Mouse (Mus musculus) embryonic facial prominence, embryonic 15.5 days (tissue): ENCODE results near the gene Sod1. TPM values are rescaled to one million over a fixed set of nuclear protein-coding genes. Genes with fewer than 3 reads are reported as not detected.

Experiments
- ATAC-seq: fragments of 200-750 bp; cut with Nextera tagmentation; 2 replicates; pipeline ENCODE4 v1.8.0; 2017; ENCODE audit warnings: low read depth, moderate TSS enrichment; ENCODE audit not compliant: insufficient number of reproducible peaks, low FRiP score, low TSS enrichment
- H3K27ac ChIP-seq: fragments of 300-500 bp; sonication (generic); replicated peaks from 2 replicates; pipeline ENCODE4 v1.5.1; 2015; ENCODE audit warnings: mild to moderate bottlenecking, inconsistent platforms
- H3K27me3 ChIP-seq: fragments of 300-500 bp; sonication (generic); 2 replicates; pipeline ENCODE4 v1.6.1; 2015; ENCODE audit warnings: inconsistent platforms
- H3K36me3 ChIP-seq: fragments of 300-500 bp; sonication (generic); 2 replicates; pipeline ENCODE4 v1.6.1; 2015; ENCODE audit warnings: mild to moderate bottlenecking, inconsistent platforms
- H3K4me1 ChIP-seq: fragments of 300-500 bp; sonication (generic); 2 replicates; pipeline ENCODE4 v1.6.1; 2015; ENCODE audit warnings: inconsistent platforms
- H3K4me2 ChIP-seq: fragments of 300-500 bp; sonication (generic); replicated peaks from 2 replicates; pipeline ENCODE4 v1.6.1; 2015; ENCODE audit warnings: mild to moderate bottlenecking, inconsistent platforms
- H3K4me3 ChIP-seq: fragments of 300-500 bp; sonication (generic); replicated peaks from 2 replicates; pipeline ENCODE4 v1.5.1; 2015; ENCODE audit warnings: mild to moderate bottlenecking, inconsistent platforms
- H3K9ac ChIP-seq: fragments of 300-500 bp; sonication (generic); 2 replicates; pipeline ENCODE4 v1.6.1; 2015; ENCODE audit warnings: inconsistent platforms
- H3K9me3 ChIP-seq: fragments of 300-500 bp; sonication (generic); replicated peaks from 2 replicates; pipeline ENCODE4 v1.6.1; 2016; ENCODE audit warnings: inconsistent platforms
- WGBS: fragments of 180-500 bp; shearing (Covaris S2); methylation state at CpG from one replicate; pipeline ENCODE4 v1.1.7; 2015; 5-methylcytosine and 5-hydroxymethylcytosine counted together
- polyA plus RNA-seq: library from polyadenylated mRNA; unstranded; fragments of >200 nt; fragmentation: Nextera tagmentation; extraction: Ambion mirVana; gene quantifications from 2 replicates; pipeline ENCODE4 v1.2.1, GENCODE M21; 2015

The Sod1 gene
- polyA plus RNA-seq, 1 experiment from 2014 or later: 973 TPM

DNA sequence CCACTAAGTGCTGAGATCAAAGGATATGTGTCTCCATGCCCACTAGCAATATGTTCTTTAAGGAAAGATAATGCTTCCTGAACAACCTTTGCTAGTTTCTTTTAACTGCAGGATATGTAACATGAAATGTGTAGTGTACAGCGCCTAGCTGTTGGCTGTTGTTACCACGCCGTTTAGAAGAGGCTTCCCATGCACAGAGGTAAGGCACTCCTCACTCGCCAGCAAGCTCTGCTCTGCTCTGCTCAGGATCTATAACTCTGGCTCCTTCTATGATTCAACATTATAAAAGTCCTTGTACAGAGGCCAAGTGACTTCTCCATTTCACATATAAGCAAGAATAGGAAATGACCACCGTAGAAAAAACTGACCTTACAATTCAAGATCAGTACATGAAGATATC, 39.1 kb downstream of the Sod1 start:
- Histone ChIP-seq H3K4me3 (no peak overlapping the region), H3K36me3 (peaks cover 53% of the 10 kb centered on the region), H3K9ac (no peak overlapping the region), H3K27ac (no peak overlapping the region), H3K27me3 (no peaks in the 10 kb centered on the region), H3K4me1 (no peaks in the 10 kb centered on the region), H3K4me2 (no peak overlapping the region), H3K9me3 (no peaks in the 10 kb centered on the region)
- 81% methylated on average over 5 of the region's 5 CpGs for WGBS
- no peak for ATAC-seq

DNA sequence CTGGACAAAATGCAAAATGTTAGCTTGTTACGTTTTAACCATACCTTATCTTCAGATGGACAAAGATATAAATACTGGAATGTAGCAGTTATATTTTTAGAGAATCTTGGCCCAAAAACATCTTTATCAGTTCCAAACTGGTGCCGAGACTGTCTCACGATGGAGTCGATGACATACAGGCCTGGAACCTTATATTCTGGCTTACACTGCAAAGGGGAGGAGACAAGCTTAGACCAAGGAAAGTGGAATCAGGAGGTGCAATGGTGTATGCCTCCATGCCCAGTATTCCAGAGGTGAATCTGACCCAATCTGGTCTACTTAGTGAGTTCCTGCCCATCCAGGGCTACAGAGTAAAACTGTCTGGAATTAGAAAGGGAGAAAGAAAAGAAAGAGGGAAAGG, 39.5 kb downstream of the Sod1 start:
- no peak for ATAC-seq
- WGBS: 88% methylated on average over 4 of the region's 4 CpGs
- no peak overlapping the region for H3K9ac ChIP-seq
- no peaks in the 10 kb centered on the region for H3K4me1 ChIP-seq
- H3K4me3 ChIP-seq: no peak overlapping the region
- peaks cover 48% of the 10 kb centered on the region for H3K36me3 ChIP-seq
- no peaks in the 10 kb centered on the region for H3K27me3 ChIP-seq
- H3K27ac ChIP-seq: no peak overlapping the region
- H3K9me3 ChIP-seq: no peaks in the 10 kb centered on the region
- H3K4me2 ChIP-seq: no peak overlapping the region

DNA sequence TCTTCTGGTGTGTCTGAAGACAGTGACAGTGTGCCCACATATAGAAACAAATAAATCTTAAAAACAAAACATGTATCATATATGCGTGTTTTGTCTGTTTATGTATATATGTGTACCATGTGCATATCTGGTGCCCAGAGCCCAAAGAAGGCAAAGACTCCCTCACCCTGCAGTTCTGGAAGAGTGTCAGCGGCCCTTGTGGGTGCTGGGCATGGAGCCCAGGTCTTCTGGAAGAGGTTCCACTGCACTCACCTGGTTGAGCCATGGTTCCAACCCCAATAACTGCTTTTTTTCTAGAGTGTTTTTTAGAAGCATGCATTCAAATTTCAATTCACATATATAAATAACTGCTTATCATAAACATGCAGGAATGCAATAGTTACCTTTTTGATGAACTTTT, 41.2 kb downstream of the Sod1 start:
- Histone ChIP-seq H3K4me3 (no peak overlapping the region), H3K9me3 (no peaks in the 10 kb centered on the region), H3K4me2 (no peak overlapping the region), H3K4me1 (peaks cover 2% of the 10 kb centered on the region; the same call in 1 of the 2 replicates), H3K36me3 (peaks cover 38% of the 10 kb centered on the region), H3K27ac (no peak overlapping the region), H3K27me3 (no peaks in the 10 kb centered on the region), H3K9ac (no peak overlapping the region)
- 94% methylated on average over 2 of the region's 2 CpGs for WGBS
- ATAC-seq: no peak

DNA sequence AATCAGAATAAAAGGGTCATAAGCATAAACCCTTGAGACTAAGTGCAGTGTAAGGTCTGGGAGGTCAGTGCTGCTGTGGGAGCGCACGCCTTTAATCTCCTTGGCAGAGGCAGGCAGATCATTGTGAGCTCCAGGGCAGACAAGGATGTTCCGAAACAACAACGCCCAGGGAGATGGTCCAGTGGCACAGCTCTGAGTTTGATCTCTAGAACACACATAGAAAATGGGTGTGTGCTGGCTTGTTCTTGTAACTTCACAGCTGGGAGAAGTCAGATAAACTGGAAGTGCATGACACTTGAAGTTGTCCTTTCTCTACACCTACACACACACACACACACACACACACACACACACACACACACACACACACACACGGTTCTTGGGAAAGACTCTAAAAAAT, 43.5 kb downstream of the Sod1 start:
- WGBS: 82% methylated on average over 5 of the region's 5 CpGs
- peaks cover 21% of the 10 kb centered on the region for H3K36me3 ChIP-seq
- ATAC-seq: no peak

DNA sequence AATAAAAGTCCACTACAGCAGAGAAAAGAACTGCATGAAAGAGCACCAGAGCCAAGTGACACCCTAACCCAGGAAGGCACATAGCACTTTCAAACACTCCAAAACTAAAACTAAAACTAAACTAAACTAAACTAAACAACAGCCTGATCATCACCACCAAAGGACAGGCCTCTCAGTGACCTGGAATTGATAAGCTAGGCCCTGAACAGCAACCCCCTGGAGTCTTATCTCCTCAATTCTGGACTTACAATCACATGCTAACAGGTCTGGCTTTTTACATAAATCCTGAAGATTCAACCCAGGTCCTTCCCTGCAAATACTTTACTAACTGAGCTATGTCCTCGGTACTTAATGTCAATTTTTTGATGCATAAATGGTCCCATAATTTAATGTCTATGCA, 44.6 kb downstream of the Sod1 start:
- no peaks in the 10 kb centered on the region for H3K9me3 ChIP-seq

More for the DNA sequence above, 43.5 kb downstream of the Sod1 start:
- Histone ChIP-seq H3K4me2 (no peak overlapping the region), H3K4me3 (no peak overlapping the region), H3K4me1 (peaks cover 2% of the 10 kb centered on the region; the same call in 1 of the 2 replicates), H3K27me3 (no peaks in the 10 kb centered on the region), H3K9ac (no peak overlapping the region), H3K27ac (no peak overlapping the region), H3K9me3 (no peaks in the 10 kb centered on the region)

DNA sequence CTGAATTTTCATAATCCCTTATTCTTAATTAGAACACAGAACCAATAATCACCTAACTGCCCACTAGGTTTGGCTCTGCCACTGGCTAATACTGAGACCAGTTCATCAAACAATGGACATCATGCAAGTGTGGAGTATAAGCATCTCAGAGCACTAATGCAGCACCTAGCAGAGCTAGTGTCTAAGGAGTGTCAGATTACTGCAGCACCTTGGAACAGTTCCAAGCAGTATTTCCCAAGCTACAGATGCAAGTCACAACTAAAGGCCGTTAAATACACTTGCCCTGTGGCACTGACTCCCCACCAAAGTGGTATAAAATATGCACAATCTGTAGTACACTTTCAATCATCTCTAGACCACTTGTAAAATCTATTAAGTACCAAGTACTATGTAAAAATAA, 46.0 kb downstream of the Sod1 start:
- H3K4me3 ChIP-seq: no peak overlapping the region
- no peaks in the 10 kb centered on the region for H3K27me3 ChIP-seq
- 19% methylated on average over 1 of the region's 1 CpGs for WGBS
- H3K27ac ChIP-seq: no peak overlapping the region
- peaks cover 3% of the 10 kb centered on the region; the same call in 1 of the 2 replicates for H3K36me3 ChIP-seq
- ATAC-seq: no peak
- peaks cover 2% of the 10 kb centered on the region; the same call in 1 of the 2 replicates for H3K4me1 ChIP-seq
- H3K9ac ChIP-seq: no peak overlapping the region
- no peak overlapping the region for H3K4me2 ChIP-seq
- no peaks in the 10 kb centered on the region for H3K9me3 ChIP-seq

More for the DNA sequence above, 44.6 kb downstream of the Sod1 start:
- H3K36me3 ChIP-seq: peaks cover 11% of the 10 kb centered on the region; the same call in 1 of the 2 replicates
- WGBS: 83% methylated on average over 1 of the region's 1 CpGs
- no peak overlapping the region for H3K4me3 ChIP-seq
- H3K4me1 ChIP-seq: peaks cover 2% of the 10 kb centered on the region; the same call in 1 of the 2 replicates
- no peaks in the 10 kb centered on the region for H3K27me3 ChIP-seq
- no peak overlapping the region for H3K4me2 ChIP-seq
- H3K27ac ChIP-seq: no peak overlapping the region
- no peak overlapping the region for H3K9ac ChIP-seq
- no peak for ATAC-seq

DNA sequence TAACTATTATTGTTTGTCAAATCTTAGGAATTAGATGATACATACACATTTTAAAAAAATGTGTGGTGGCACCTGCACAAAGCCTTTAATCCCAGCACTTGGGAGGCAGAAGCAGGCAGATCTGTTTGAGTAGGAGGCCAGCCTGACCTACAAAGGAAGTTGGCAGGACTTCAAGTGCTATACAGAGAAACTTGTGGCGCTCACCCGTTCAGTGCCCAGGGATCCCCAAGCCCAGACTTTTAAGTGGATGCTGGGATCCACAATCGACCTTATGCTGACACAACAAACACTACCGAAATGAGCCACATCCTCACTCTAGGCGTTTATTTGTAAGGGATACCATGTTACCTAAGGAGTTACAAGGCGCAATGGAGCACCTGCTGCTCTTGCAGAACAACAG, 55.0 kb downstream of the Sod1 start:
- Histone ChIP-seq H3K4me1 (peaks cover 6% of the 10 kb centered on the region; the same call in 1 of the 2 replicates), H3K27ac (no peak overlapping the region), H3K4me3 (no peak overlapping the region), H3K36me3 (no peaks in the 10 kb centered on the region), H3K4me2 (no peak overlapping the region), H3K9me3 (no peaks in the 10 kb centered on the region), H3K9ac (no peak overlapping the region), H3K27me3 (no peaks in the 10 kb centered on the region)
- ATAC-seq: no peak
- WGBS: 82% methylated on average over 6 of the region's 6 CpGs

Other genes with a start within 250 kb of the Sod1 start
- gene Tiam1, start 77.0 kb upstream of the Sod1 start, polyA plus RNA-seq: 45.3 and 49.4 TPM in 2 replicates
- gene Scaf4, start 63.7 kb downstream of the Sod1 start, polyA plus RNA-seq: 27.9 and 31.3 TPM in 2 replicates
- gene Hunk, start 165.3 kb downstream of the Sod1 start, polyA plus RNA-seq: 12.4 and 12.9 TPM in 2 replicates